Mouse (Mus musculus) left cerebral cortex, adult 2 months (tissue): ENCODE measurements around the gene Bbs5. TPM values are rescaled to one million over a fixed set of nuclear protein-coding genes. Genes with fewer than 3 reads are reported as not detected.

Experiments
- DNase-seq, 2 experiments: peaks; one replicate each; pipeline ENCODE4 v3.0.0; 2021 to 2022; ENCODE audit warnings: low spot score in 2 of 2, mixed read lengths in 1 of 2; ENCODE audit errors: extremely low spot score in 1 of 2
- H3K27ac ChIP-seq: fragments of 200-600 bp; 2 replicates; pipeline ENCODE4 v1.8.1; 2022
- H3K4me3 ChIP-seq: fragments of 200-600 bp; 2 replicates; pipeline ENCODE4 v1.8.1; 2022
- CTCF ChIP-seq: fragments of 200-600 bp; IDR thresholded peaks from 2 replicates; pipeline ENCODE4 v1.8.1; 2022; ENCODE audit warnings: antibody characterized with exemption, mild to moderate bottlenecking, moderate library complexity
- intact Hi-C: fragments of 180-260 bp; cut with DNase I; formaldehyde crosslinking; loops from one replicate; pipeline ENCODE4 v1.15.1; 2025
- total RNA-seq, 2 experiments: library from RNA; stranded (reverse); gene quantifications; 2 replicates each; pipeline ENCODE4 v1.2.3; 2021

Bbs5 gene
- total RNA-seq, 2 experiments from 2014 or later: 23.5 to 28.4 TPM

DNA sequence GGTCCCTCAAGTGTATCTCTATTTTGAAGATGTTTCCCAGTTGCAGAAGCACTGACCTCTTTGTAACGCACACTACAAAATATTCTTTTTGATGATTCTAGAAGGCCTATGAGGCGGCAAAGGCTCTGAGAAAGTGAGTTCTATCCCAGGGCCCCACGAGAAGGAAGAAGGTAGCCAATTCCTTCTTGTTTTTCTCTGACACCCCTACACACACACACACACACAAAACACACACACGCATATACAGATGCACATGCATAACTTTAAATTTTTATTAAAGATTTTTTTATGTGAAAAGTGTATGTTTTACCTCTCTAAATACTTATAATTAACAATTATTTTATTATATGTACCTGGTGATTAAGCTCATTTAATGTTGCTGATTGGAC lies 66.6 kb downstream of the Bbs5 start:
- Histone ChIP-seq H3K4me3 (peak overlapping the region; percentile 96), H3K27ac (no peak overlapping the region; the same call in 1 of the 2 replicates)
- TF ChIP-seq CTCF: no peak
- DNase-seq: no peak
- intact Hi-C loops: no loop called here

GRCm38 (mm10) chr2:69714126-69714525 lies 67.2 kb downstream of the Bbs5 start:
- DNase-seq: no peak
- no peak overlapping the region for H3K27ac ChIP-seq
- TF ChIP-seq CTCF: no peak
- H3K4me3 ChIP-seq: no peak overlapping the region
- intact Hi-C loops: no loop called here

DNA sequence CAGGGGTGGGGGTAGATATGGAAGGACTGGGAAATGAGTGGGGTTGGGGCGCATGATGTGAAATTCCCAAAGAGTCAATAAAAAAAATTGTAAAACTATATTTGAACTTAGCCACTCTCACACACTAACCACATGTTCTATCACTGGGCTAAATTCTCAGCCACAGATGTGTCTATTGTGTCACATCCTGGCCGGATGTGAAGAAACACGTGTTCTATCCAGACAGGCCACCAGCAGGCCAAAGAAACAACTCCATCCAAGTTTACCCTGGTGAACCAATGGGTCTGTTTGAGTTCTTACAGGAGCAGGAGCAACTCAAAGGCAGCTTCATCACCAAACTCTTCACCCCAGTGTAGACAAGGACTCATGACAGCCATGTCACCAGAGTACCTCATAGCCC lies 69.5 kb downstream of the Bbs5 start:
- intact Hi-C loops: no loop called here
- TF ChIP-seq CTCF: no peak
- H3K27ac ChIP-seq: no peak overlapping the region
- no peak for DNase-seq
- H3K4me3 ChIP-seq: no peak overlapping the region

Other genes with a start within 250 kb of the Bbs5 start
- gene Lrp2, start 61.1 kb upstream of the Bbs5 start, total RNA-seq: under 1 TPM; 0.07 TPM
- gene Klhl41, start 22.9 kb downstream of the Bbs5 start, total RNA-seq: under 1 TPM; 0.75 to 0.84 TPM
- gene Fastkd1, start 66.3 kb downstream of the Bbs5 start, total RNA-seq: 10 to 100 TPM; 15.5 to 16.3 TPM
- gene Ppig, start 75.4 kb downstream of the Bbs5 start, total RNA-seq: 10 to 100 TPM; 65.4 to 79.5 TPM
- gene Ccdc173, start 142.4 kb downstream of the Bbs5 start, total RNA-seq: 1 to 10 TPM; 2.8 to 3.3 TPM
- gene Phospho2, start 142.5 kb downstream of the Bbs5 start, total RNA-seq: 10 to 100 TPM; 23.3 to 25.1 TPM
- 10 to 100 TPM; 49.2 to 53.7 TPM for gene Klhl23, start 174.8 kb downstream of the Bbs5 start, total RNA-seq
- 100 to 1,000 TPM; 108 to 115 TPM for gene Ssb, start 214.4 kb downstream of the Bbs5 start, total RNA-seq
- 10 to 100 TPM; 13.5 to 15.2 TPM for gene Mettl5, start 238.4 kb downstream of the Bbs5 start, total RNA-seq